Mouse (Mus musculus): ENCODE data around the gene Sppl3. TPM values are rescaled to one million over a fixed set of nuclear protein-coding genes. Genes with fewer than 3 reads are reported as not detected.

Sppl3 gene
- total and polyA plus RNA-seq, 2 experiments from 2014 or later: 30.1 to 147 TPM

DNA sequence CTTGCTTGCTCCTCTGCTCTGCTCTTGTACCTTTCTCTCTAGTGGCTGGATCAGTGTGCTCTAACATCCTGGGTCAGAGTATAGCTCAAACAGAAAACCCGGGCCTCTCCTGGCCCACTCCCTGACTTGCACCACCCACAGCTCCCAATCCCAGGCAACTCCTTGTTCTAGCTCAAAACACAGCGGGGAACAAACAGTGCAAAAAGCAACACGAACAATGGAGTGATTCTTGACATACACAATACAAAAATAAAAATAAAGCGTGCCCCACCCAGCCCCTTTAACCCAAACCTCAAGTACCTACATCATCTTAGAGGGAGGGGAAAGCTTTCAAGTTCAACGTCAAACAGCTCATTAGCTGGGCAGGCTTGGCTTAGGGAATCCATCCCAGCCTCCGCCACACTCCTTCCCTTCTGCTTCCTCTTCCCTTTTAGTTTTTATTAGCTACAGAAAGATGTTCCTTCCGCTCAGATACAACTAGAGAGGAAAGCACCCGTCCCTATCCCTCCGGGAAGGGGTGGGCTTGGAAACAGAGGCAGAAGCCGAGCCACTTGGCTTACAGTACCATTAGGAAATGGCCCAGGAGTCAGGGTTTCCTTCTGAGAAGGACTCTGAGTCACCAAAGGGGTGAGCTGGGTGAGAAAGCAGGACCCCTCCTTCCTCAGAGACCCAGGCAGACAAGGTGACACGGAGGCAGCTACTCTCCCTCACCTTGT, 134.5 kb downstream of the Sppl3 start:
- peaks cover 41% of the 10 kb centered on the region for H3K36me3 ChIP-seq (ENCODE audit: insufficient read depth, low read length)
- TF ChIP-seq CTCF (IDR thresholded peaks at IDR 0.05; ENCODE audit: low read depth): no peak
- WGBS: 62% methylated on average over 11 of the region's 11 CpGs
- H3K9ac ChIP-seq (replicated peaks; ENCODE audit: low read length): no peak overlapping the region
- ATAC-seq (no peak), DNase-seq (ENCODE audit: low spot score) (no peak)
- H3K27me3 ChIP-seq (ENCODE audit: insufficient read depth, low read length): no peaks in the 10 kb centered on the region
- H3K4me1 ChIP-seq (ENCODE audit: insufficient read depth, low read length): peaks cover 6% of the 10 kb centered on the region; the same call in 1 of the 2 replicates
- H3K4me2 ChIP-seq (ENCODE audit: low read depth, low read length): no peak overlapping the region
- H3K4me3 ChIP-seq (ENCODE audit: low read length): no peak overlapping the region
- no peaks in the 10 kb centered on the region for H3K9me3 ChIP-seq (ENCODE audit: low read length)
- no peak overlapping the region for H3K27ac ChIP-seq

DNA sequence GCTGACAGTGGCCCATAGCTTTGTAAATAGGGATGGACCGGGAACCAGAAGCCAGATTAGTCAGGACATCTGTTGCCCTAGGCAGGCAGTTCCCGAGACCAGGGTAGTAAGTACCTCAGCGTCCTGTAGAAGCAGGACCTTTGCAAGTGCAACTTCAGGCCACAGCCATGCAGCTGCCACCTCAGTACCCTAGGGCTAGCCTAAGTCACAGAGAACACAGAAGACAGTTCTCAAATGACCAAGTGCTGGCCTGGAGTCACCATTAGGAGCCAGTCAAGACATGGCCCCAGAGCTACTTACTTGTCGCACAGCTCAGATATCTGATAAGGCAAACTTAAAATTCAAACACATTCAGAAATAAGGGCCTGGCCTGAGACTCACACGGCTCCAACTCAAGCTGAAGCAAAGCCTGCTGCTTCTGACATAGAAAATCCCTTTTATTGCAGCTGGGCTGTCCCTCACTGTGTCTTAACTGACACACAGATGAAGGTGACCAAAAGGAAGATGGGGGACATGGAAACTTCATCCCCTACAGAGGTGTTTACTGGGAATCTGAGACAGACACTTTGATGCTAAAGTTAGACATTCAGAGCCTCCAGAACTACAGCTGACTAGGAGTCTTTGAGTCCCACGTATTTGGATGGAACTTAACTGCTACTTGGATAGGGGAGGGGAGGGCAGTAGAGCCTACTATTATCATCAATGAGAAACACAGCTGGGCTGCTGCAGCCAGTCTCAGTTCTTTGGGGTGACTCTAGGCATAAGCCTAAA, 135.2 kb downstream of the Sppl3 start:
- peaks cover 6% of the 10 kb centered on the region; the same call in 1 of the 2 replicates for H3K4me1 ChIP-seq (ENCODE audit: insufficient read depth, low read length)
- no peak overlapping the region for H3K27ac ChIP-seq
- no peak overlapping the region for H3K4me2 ChIP-seq (ENCODE audit: low read depth, low read length)
- H3K27me3 ChIP-seq (ENCODE audit: insufficient read depth, low read length): no peaks in the 10 kb centered on the region
- WGBS: 91% methylated on average over 6 of the region's 6 CpGs
- H3K9ac ChIP-seq (replicated peaks; ENCODE audit: low read length): no peak overlapping the region
- ATAC-seq (no peak), DNase-seq (ENCODE audit: low spot score) (no peak)
- H3K4me3 ChIP-seq (ENCODE audit: low read length): no peak overlapping the region
- H3K36me3 ChIP-seq (ENCODE audit: insufficient read depth, low read length): peaks cover 46% of the 10 kb centered on the region
- no peaks in the 10 kb centered on the region for H3K9me3 ChIP-seq (ENCODE audit: low read length)
- TF ChIP-seq CTCF (IDR thresholded peaks at IDR 0.05; ENCODE audit: low read depth): no peak

DNA sequence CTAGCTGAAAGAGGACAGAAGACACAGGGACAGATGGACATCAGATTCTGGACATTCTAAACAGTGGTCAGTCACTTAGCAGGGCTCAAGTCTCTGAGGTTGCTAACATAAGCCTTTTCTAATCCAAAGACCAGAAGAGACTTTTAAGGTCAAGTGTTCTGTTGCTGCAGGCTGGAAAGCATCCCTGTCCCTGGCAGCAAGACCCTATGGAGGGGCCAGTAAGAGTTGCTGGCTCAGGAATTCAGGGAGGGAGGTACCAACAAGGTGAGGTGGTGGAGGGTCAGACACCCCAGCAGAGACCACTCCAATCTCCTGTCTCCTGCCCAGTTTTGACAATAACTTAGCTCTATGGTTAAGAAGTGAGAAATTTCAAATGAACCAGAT, 135.8 kb downstream of the Sppl3 start:
- ATAC-seq (no peak), DNase-seq (ENCODE audit: low spot score) (no peak)
- no peak overlapping the region for H3K4me2 ChIP-seq (ENCODE audit: low read depth, low read length)
- peaks cover 6% of the 10 kb centered on the region; the same call in 1 of the 2 replicates for H3K4me1 ChIP-seq (ENCODE audit: insufficient read depth, low read length)
- no peak overlapping the region for H3K27ac ChIP-seq
- no peak for TF ChIP-seq CTCF (IDR thresholded peaks at IDR 0.05; ENCODE audit: low read depth)
- H3K27me3 ChIP-seq (ENCODE audit: insufficient read depth, low read length): no peaks in the 10 kb centered on the region
- H3K9ac ChIP-seq (replicated peaks; ENCODE audit: low read length): no peak overlapping the region
- no peak overlapping the region for H3K4me3 ChIP-seq (ENCODE audit: low read length)
- H3K9me3 ChIP-seq (ENCODE audit: low read length): no peaks in the 10 kb centered on the region
- peaks cover 46% of the 10 kb centered on the region for H3K36me3 ChIP-seq (ENCODE audit: insufficient read depth, low read length)

DNA sequence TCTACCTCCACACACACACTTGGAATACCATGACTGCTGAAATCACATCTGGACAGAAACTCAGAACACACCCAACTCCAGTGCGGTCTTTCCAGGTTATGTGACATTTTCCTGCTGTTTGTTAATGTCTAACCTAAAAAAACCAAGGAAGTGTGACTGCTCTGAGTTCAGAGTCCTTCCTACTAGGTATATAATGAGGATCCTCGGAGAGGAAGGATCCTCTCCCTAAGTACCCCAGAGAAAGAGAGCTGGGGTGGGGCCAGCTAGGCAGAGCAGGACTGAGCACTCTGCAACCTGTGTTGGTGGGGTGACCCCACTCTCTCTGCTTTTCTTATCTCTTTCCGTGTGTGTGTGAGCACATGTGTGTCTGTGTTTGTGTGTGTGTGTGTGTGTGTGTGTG, 136.5 kb downstream of the Sppl3 start:
- Histone ChIP-seq H3K9me3 (ENCODE audit: low read length) (no peaks in the 10 kb centered on the region), H3K4me2 (ENCODE audit: low read depth, low read length) (no peak overlapping the region), H3K27me3 (ENCODE audit: insufficient read depth, low read length) (no peaks in the 10 kb centered on the region), H3K4me3 (ENCODE audit: low read length) (no peak overlapping the region), H3K36me3 (ENCODE audit: insufficient read depth, low read length) (peaks cover 46% of the 10 kb centered on the region), H3K9ac (replicated peaks; ENCODE audit: low read length) (no peak overlapping the region), H3K27ac (no peak overlapping the region), H3K4me1 (ENCODE audit: insufficient read depth, low read length) (peaks cover 6% of the 10 kb centered on the region; the same call in 1 of the 2 replicates)
- ATAC-seq (no peak), DNase-seq (ENCODE audit: low spot score) (no peak)
- no peak for TF ChIP-seq CTCF (IDR thresholded peaks at IDR 0.05; ENCODE audit: low read depth)
- WGBS: 86% methylated on average over 3 of the region's 3 CpGs

DNA sequence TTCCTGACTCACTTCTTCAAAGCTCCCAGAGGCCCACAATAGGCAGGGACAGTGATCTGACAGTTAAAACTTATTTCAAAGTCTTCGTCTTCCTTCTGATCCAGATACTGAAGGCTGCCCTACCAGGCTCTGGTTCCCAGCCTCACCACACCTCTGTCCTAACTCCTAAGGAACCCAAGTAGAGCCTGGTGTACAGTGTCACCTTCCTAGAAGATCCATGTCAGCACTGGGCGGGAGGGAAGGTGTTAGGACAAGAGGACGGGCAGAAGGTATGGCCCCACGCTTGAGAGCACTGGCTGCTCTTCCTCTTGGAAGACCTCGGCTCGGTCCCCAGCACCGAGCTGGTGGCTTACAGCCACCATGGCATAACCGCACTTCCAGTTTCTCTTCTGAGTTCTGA, 137.4 kb downstream of the Sppl3 start:
- Histone ChIP-seq H3K36me3 (ENCODE audit: insufficient read depth, low read length) (peaks cover 46% of the 10 kb centered on the region), H3K4me1 (ENCODE audit: insufficient read depth, low read length) (peaks cover 2% of the 10 kb centered on the region; the same call in 1 of the 2 replicates), H3K9me3 (ENCODE audit: low read length) (no peaks in the 10 kb centered on the region), H3K4me2 (ENCODE audit: low read depth, low read length) (no peak overlapping the region), H3K4me3 (ENCODE audit: low read length) (no peak overlapping the region), H3K27ac (no peak overlapping the region), H3K9ac (replicated peaks; ENCODE audit: low read length) (no peak overlapping the region), H3K27me3 (ENCODE audit: insufficient read depth, low read length) (no peaks in the 10 kb centered on the region)
- TF ChIP-seq CTCF (IDR thresholded peaks at IDR 0.05; ENCODE audit: low read depth): no peak
- ATAC-seq (no peak), DNase-seq (ENCODE audit: low spot score) (no peak)
- 97% methylated on average over 8 of the region's 8 CpGs for WGBS

Other genes starting within 250 kb of the Sppl3 start
- gene Ankrd13a, start 236.5 kb upstream of the Sppl3 start, total RNA-seq (2014; rRNA removed): 44.7 and 55.1 TPM in 2 replicates
- 30.7 and 31.4 TPM in 2 replicates for gene Ankrd13a, start 236.5 kb upstream of the Sppl3 start, polyA plus RNA-seq (2015; fragmentation: Nextera tagmentation; extraction: Ambion mirVana)
- gene Git2, start 235.6 kb upstream of the Sppl3 start, total RNA-seq (2014; rRNA removed): 41.2 and 43.5 TPM in 2 replicates
- gene Git2, start 235.6 kb upstream of the Sppl3 start, polyA plus RNA-seq (2015; fragmentation: Nextera tagmentation; extraction: Ambion mirVana): 34.4 and 36.4 TPM in 2 replicates
- gene 1500011B03Rik, start 187.7 kb upstream of the Sppl3 start, total RNA-seq (2014; rRNA removed): 250 and 316 TPM in 2 replicates
- gene 1500011B03Rik, start 187.7 kb upstream of the Sppl3 start, polyA plus RNA-seq (2015; fragmentation: Nextera tagmentation; extraction: Ambion mirVana): 354 and 366 TPM in 2 replicates
- not detected in 2 replicates for gene 4930519G04Rik, start 157.5 kb upstream of the Sppl3 start, total RNA-seq (2014; rRNA removed)
- gene 4930519G04Rik, start 157.5 kb upstream of the Sppl3 start, polyA plus RNA-seq (2015; fragmentation: Nextera tagmentation; extraction: Ambion mirVana): not detected in 2 replicates
- gene Gm9936, start 152.5 kb upstream of the Sppl3 start, total RNA-seq (2014; rRNA removed): 3.5 and 3.9 TPM in 2 replicates
- gene Gm9936, start 152.5 kb upstream of the Sppl3 start, polyA plus RNA-seq (2015; fragmentation: Nextera tagmentation; extraction: Ambion mirVana): 2.4 and 2.8 TPM in 2 replicates
- gene Oasl2, start 114.2 kb upstream of the Sppl3 start, total RNA-seq (2014; rRNA removed): 6.3 and 6.9 TPM in 2 replicates
- 4.7 and 6.1 TPM in 2 replicates for gene Oasl2, start 114.2 kb upstream of the Sppl3 start, polyA plus RNA-seq (2015; fragmentation: Nextera tagmentation; extraction: Ambion mirVana)
- 0.63 and 1.0 TPM in 2 replicates for gene Oasl1, start 87.9 kb upstream of the Sppl3 start, total RNA-seq (2014; rRNA removed)
- gene Oasl1, start 87.9 kb upstream of the Sppl3 start, polyA plus RNA-seq (2015; fragmentation: Nextera tagmentation; extraction: Ambion mirVana): 0.25 and 0.32 TPM in 2 replicates
- gene 2210016L21Rik, start 69.0 kb upstream of the Sppl3 start, total RNA-seq (2014; rRNA removed): 51.5 and 53.0 TPM in 2 replicates
- gene 2210016L21Rik, start 69.0 kb upstream of the Sppl3 start, polyA plus RNA-seq (2015; fragmentation: Nextera tagmentation; extraction: Ambion mirVana): 178 and 204 TPM in 2 replicates
- not detected in 2 replicates for gene Hnf1a, start 40.0 kb upstream of the Sppl3 start, total RNA-seq (2014; rRNA removed)
- gene Hnf1a, start 40.0 kb upstream of the Sppl3 start, polyA plus RNA-seq (2015; fragmentation: Nextera tagmentation; extraction: Ambion mirVana): 0.05 TPM in 2 replicates
- not detected in 2 replicates for gene Gm10401, start 87.2 kb downstream of the Sppl3 start, total RNA-seq (2014; rRNA removed)
- gene Gm10401, start 87.2 kb downstream of the Sppl3 start, polyA plus RNA-seq (2015; fragmentation: Nextera tagmentation; extraction: Ambion mirVana): 38.5 and 39.3 TPM in 2 replicates
- gene Acads, start 108.2 kb downstream of the Sppl3 start, total RNA-seq (2014; rRNA removed): 30.3 and 32.5 TPM in 2 replicates
- gene Acads, start 108.2 kb downstream of the Sppl3 start, polyA plus RNA-seq (2015; fragmentation: Nextera tagmentation; extraction: Ambion mirVana): 22.1 and 25.3 TPM in 2 replicates
- 27.0 and 32.1 TPM in 2 replicates for gene Unc119b, start 123.8 kb downstream of the Sppl3 start, total RNA-seq (2014; rRNA removed)
- 22.5 and 23.4 TPM in 2 replicates for gene Unc119b, start 123.8 kb downstream of the Sppl3 start, polyA plus RNA-seq (2015; fragmentation: Nextera tagmentation; extraction: Ambion mirVana)
- 65.5 and 80.9 TPM in 2 replicates for gene Mlec, start 147.0 kb downstream of the Sppl3 start, total RNA-seq (2014; rRNA removed)
- gene Mlec, start 147.0 kb downstream of the Sppl3 start, polyA plus RNA-seq (2015; fragmentation: Nextera tagmentation; extraction: Ambion mirVana): 15.5 and 20.6 TPM in 2 replicates
- 21.4 and 34.6 TPM in 2 replicates for gene Cabp1, start 183.2 kb downstream of the Sppl3 start, total RNA-seq (2014; rRNA removed)
- 20.9 and 23.6 TPM in 2 replicates for gene Cabp1, start 183.2 kb downstream of the Sppl3 start, polyA plus RNA-seq (2015; fragmentation: Nextera tagmentation; extraction: Ambion mirVana)
- 28.8 and 55.6 TPM in 2 replicates for gene Pop5, start 224.7 kb downstream of the Sppl3 start, total RNA-seq (2014; rRNA removed)
- gene Pop5, start 224.7 kb downstream of the Sppl3 start, polyA plus RNA-seq (2015; fragmentation: Nextera tagmentation; extraction: Ambion mirVana): 99.1 and 99.3 TPM in 2 replicates

All from hindbrain, postnatal 0 days (tissue).